Mouse (Mus musculus): ENCODE measurements around the gene Sprtn.

The Sprtn gene

GRCm38 (mm10) chr8:124937293-124937692 lies 39.6 kb downstream of the Sprtn start:
- in situ Hi-C loops (cut with MboI; ENCODE audit: low sequenced_read_pairs): no loop called here

DNA sequence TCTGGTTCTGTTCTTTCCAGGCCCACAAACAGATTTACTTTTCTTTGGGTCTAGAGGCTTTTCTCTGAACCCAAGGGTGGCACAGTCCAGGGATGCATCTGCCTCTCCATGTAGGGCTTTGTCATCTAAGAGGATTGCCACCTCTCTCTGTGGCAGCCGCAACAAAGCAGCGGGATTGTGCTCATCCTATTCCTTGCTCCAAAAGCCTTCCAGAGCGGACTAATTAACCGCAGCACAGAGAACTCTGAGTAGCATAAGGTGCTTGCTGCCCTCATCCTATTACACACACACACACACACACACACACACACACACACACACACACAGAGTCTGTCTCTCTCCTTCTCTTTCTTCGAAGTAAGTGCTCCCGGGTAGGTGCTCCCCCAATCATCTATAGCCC lies 46.1 kb downstream of the Sprtn start:
- in situ Hi-C loops (cut with MboI; ENCODE audit: low sequenced_read_pairs): no loop called here

- in situ Hi-C loops (cut with MboI; ENCODE audit: low sequenced_read_pairs): no loop called here
Observed at GRCm38 (mm10) chr8:124944406-124944805, 46.7 kb downstream of the Sprtn start.

DNA sequence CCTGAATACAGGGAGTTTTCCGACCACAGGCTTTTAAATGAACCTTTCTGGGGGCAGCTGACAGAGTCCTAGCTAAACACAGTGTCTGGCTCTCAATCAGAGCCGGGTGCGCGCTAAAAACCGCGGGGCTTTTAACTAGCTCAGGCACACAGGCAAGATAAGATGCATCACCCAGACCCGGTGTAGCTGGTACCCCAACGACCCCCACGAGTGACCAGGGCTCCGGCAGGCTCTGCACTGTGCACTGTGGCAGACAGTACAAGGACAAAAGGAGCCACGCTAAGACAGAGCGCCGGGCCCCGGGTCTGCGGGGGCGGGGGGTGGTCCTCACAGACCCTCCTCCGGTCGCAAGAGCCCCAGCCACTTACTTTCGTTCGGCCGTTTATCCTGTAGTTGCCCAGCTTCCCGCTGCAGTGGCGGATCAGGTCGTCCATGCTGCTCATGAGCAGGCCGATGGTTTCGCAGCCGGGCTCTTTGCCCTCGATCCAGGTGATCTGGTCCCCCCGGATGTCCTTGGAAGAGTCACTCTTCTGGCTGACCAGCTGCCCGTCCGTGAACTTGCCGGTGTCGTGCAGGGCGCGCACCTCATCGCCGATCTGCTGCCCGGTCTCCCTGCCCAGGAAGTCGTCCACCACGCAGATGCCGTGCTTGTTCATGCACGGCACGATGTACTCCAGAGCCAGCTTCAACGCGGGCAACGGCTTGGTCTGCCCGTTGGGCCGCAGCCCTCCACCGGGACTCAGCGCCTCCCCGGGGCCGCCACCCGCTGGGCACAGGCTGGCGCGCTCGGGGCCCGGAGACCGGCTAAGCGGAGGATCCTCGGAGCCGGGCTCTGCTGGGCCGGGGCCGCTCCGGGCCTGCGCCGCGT lies 50.4 kb downstream of the Sprtn start:
- in situ Hi-C loops (cut with MboI; ENCODE audit: low sequenced_read_pairs): no loop called here

DNA sequence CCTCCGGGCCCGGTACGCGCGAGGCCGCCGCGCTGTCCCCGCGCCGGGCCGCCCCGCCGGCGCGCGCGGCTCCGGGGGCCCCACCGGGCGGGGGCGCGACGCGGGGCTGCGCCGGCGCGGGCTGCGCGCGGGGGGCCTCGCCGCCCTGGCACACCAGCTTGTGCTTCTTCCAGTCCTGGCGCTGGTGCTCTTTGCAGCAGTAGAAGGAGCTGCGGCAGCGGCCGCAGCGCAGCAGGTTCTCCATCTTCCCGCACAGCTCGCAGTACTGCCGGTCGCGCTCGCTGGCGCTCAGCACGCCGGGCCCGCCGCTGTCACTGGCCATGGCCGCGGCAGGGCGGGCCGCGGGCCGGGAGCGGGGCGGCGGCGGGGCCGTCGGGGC lies 51.0 kb downstream of the Sprtn start:
- in situ Hi-C loops (cut with MboI; ENCODE audit: low sequenced_read_pairs): no loop called here

GRCm38 (mm10) chr8:124949209-124950068 lies 51.8 kb downstream of the Sprtn start, which contains the start of gene Egln1:
Gene Egln1 (minus strand): TSS chr8:124949324.
- in situ Hi-C loops (cut with MboI; ENCODE audit: low sequenced_read_pairs): no loop called here

DNA sequence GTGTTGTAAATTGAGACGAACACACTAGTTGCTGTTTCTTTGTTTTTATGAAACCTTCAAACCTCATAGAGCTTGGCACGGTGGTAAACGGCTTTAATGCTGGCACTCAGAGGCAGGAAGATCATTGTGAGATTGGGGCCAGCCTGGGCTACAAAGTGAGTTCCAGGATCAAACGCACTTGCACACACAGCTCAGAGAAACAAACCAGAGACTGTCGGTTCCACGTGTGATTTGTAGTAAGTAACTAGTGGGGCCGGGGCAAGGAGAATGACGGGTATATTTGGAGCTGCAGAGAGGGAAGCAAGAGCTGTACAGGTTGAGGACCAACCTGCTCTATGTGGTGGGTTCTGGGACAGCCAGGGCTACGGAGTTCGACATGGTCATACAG lies 52.4 kb downstream of the Sprtn start:
- in situ Hi-C loops (cut with MboI; ENCODE audit: low sequenced_read_pairs): no loop called here

DNA sequence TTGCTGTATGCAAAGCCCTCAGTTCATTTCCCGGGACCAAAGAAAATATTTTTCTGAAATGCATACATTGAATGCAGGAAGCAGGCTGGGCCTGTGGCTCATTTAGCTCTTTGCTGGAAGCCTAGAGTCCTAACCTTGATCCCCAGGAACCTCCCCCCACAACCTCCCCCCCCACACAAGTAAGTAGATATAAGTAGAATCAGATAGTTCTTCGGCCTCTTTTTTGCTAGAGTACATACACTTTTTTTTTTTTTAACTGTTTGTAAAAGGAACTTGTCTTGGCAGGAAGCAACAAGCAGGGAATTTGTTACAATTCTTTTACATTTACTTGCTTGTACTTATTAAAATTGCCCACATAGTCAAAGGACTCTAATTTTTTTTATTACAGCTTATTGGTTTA lies 53.2 kb downstream of the Sprtn start:
- in situ Hi-C loops (cut with MboI; ENCODE audit: low sequenced_read_pairs): no loop called here

DNA sequence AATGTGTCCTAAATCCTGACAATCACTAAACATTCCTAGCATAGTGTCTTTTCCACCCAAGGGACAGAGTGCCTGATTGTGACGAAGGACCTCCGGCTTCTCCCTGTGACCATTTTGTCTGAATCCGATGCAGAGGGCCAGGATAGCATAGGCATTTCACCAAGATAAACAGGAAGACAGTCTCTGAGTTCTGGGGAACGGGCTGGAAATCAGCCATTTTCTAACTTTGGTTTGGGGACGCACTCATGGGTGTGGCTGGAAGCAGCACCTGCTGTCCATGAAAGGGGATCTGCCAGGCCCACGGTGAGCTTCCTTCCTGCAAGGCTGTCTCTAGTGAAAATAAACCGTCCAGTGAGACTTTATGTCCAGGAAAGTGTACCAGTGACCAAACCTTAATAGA lies 55.5 kb downstream of the Sprtn start:
- in situ Hi-C loops (cut with MboI; ENCODE audit: low sequenced_read_pairs): no loop called here

- in situ Hi-C loops (cut with MboI; ENCODE audit: low sequenced_read_pairs): no loop called here
Observed at GRCm38 (mm10) chr8:124954572-124955082, 56.9 kb downstream of the Sprtn start.

Data from CH12F3 (cell line).